8 mouse cellular contexts compared by ENCODE assay signal in genomic region chr17:26583606-26584005, GRCm38 (mm10). TPM values are rescaled to one million over a fixed set of nuclear protein-coding genes. Genes with fewer than 3 reads are reported as not detected.
DNase-seq lines count a peak whose midpoint lies in the region; ATAC-seq and TF ChIP-seq lines count a peak whose summit lies in the region.

No protein-coding gene starts in this region.

- WGBS in lung, embryonic 15.5 days, result 80% methylated on average over 6 of the region's 6 CpGs
- 54% methylated on average over 6 of the region's 6 CpGs for WGBS in lung, adult 2 months
- 95% methylated on average over 6 of the region's 6 CpGs for whole genome bisulfite sequencing in hindbrain, embryonic 15.5 days

- H3K79me2 ChIP-seq in myocyte (ENCODE audit: control insufficient read depth, insufficient read depth), result peaks cover 47% of the 10 kb centered on the region

- DNase-seq in adrenal gland, postnatal 14 days, result peak; percentile 43
- DNase-seq in adrenal gland, postnatal 10 days, result no peak
- no peak for DNase-seq in lung, adult 2 months
- no peak for DNase-seq in layer of hippocampus, postnatal 36 days
- no peak for DNase-seq in thymus, postnatal 10 days (ENCODE audit: low spot score in 2 of 2)

- no peak overlapping the region for H3K4me2 ChIP-seq in lung, embryonic 15.5 days
- H3K4me2 ChIP-seq in hindbrain, embryonic 15.5 days, result no peak overlapping the region
- peak overlapping the region; percentile 75 for H3K4me2 ChIP-seq in myocyte (ENCODE audit: low read depth)

- H3K9ac ChIP-seq in lung, embryonic 15.5 days, result no peak overlapping the region
- H3K9ac ChIP-seq in hindbrain, embryonic 15.5 days, result no peak overlapping the region

- no peak for TF ChIP-seq POLR2A in lung, adult 2 months (IDR thresholded peaks at IDR 0.05; ENCODE audit: borderline replicate concordance, extremely low read depth, low read depth, low read length)
- no peak for TF ChIP-seq POLR2A in myocyte (IDR thresholded peaks at IDR 0.05; ENCODE audit: insufficient read length, low read depth)

- no peaks in the 10 kb centered on the region for H3K27me3 ChIP-seq in lung, embryonic 15.5 days
- H3K27me3 ChIP-seq in hindbrain, embryonic 15.5 days, result no peaks in the 10 kb centered on the region
- H3K27me3 ChIP-seq in myocyte (ENCODE audit: control insufficient read depth, insufficient read depth, insufficient read length), result no peaks in the 10 kb centered on the region

- peak overlapping the region; percentile 91 for H3K27ac ChIP-seq in lung, embryonic 15.5 days
- H3K27ac ChIP-seq in hindbrain, embryonic 15.5 days (replicated peaks), result peak overlapping the region; percentile 59

- no peak overlapping the region for H3ac ChIP-seq in myocyte (ENCODE audit: control insufficient read depth, insufficient read length)

- H3K36me3 ChIP-seq in lung, embryonic 15.5 days, result no peaks in the 10 kb centered on the region; the same call in 1 of the 2 replicates
- no peaks in the 10 kb centered on the region for H3K36me3 ChIP-seq in hindbrain, embryonic 15.5 days
- H3K36me3 ChIP-seq in myocyte (ENCODE audit: control insufficient read depth, insufficient read depth), result no peaks in the 10 kb centered on the region

- ATAC-seq in lung, embryonic 15.5 days (ENCODE audit: borderline replicate concordance, extremely low read depth, low FRiP score, low TSS enrichment), result no peak
- ATAC-seq in hindbrain, embryonic 15.5 days (ENCODE audit: low FRiP score, low read depth), result no peak

- TF ChIP-seq CTCF in lung, adult 2 months (IDR thresholded peaks at IDR 0.05; ENCODE audit: insufficient read depth, low read length), result no peak

- H3K9me3 ChIP-seq in lung, embryonic 15.5 days, result no peaks in the 10 kb centered on the region
- no peaks in the 10 kb centered on the region for H3K9me3 ChIP-seq in hindbrain, embryonic 15.5 days

- H3K4me1 ChIP-seq in lung, embryonic 15.5 days, result peaks cover 41% of the 10 kb centered on the region
- H3K4me1 ChIP-seq in lung, adult 2 months (ENCODE audit: control insufficient read depth, insufficient read depth, low read length), result peaks cover 27% of the 10 kb centered on the region
- peaks cover 29% of the 10 kb centered on the region for H3K4me1 ChIP-seq in hindbrain, embryonic 15.5 days (replicated peaks)

- H3K4me3 ChIP-seq in lung, embryonic 15.5 days, result no peak overlapping the region
- H3K4me3 ChIP-seq in lung, adult 2 months (replicated peaks; ENCODE audit: extremely low read depth, low read depth, low read length), result no peak overlapping the region
- H3K4me3 ChIP-seq in hindbrain, embryonic 15.5 days, result no peak overlapping the region
- H3K4me3 ChIP-seq in myocyte, result no peak overlapping the region

TF ChIP-seq in myocyte, 11 proteins besides CTCF, POLR2A, EP300 and RAD21:
- TF ChIP-seq E2F4 (IDR thresholded peaks at IDR 0.05; ENCODE audit: insufficient read depth) (no peak), TCF12 (IDR thresholded peaks at IDR 0.05; ENCODE audit: insufficient read depth, poor library complexity, severe bottlenecking) (no peak), CEBPB (IDR thresholded peaks at IDR 0.05; ENCODE audit: insufficient read depth, poor library complexity, severe bottlenecking) (no peak), MYOD1 (IDR thresholded peaks at IDR 0.05; ENCODE audit: control insufficient read depth in 1 of 3, insufficient read length in 2 of 3, low read depth in 2 of 3) (no peak), TCF3 (IDR thresholded peaks at IDR 0.05; ENCODE audit: insufficient read length, low read depth) (no peak), SRF (IDR thresholded peaks at IDR 0.05; ENCODE audit: control insufficient read depth, insufficient read length, low read depth) (no peak)

RNA-seq across cellular contexts. Expression of gene Dusp1, which starts 21.7 kb away (rescaled TPM):
- 56.6 and 66.3 TPM in 2 replicates for total RNA-seq in adrenal gland, postnatal 14 days (2021)
- total RNA-seq in adrenal gland, postnatal 10 days (2021), result 10 to 100 TPM; 40.3 to 89.1 TPM
- 23.1 and 25.9 TPM in 2 replicates for polyA plus RNA-seq in lung, embryonic 15.5 days (2015; fragmentation: Nextera tagmentation; extraction: Ambion mirVana)
- polyA plus RNA-seq in lung, adult 2 months (2012; rRNA removed), result 233 and 359 TPM in 2 replicates
- 27.7 and 34.6 TPM in 2 replicates for polyA plus RNA-seq in hindbrain, embryonic 15.5 days (2015; fragmentation: Nextera tagmentation; extraction: Ambion mirVana)
- 11.6 TPM for polyA plus RNA-seq in myocyte (2012; fragmentation: generic; extraction: Trizol)
- total RNA-seq in layer of hippocampus, postnatal 36 days (2021), result 10 to 100 TPM; 17.1 to 19.3 TPM

RNA-seq across cellular contexts. Expression of gene Ergic1, which starts 22.3 kb away (rescaled TPM):
- 126 and 143 TPM in 2 replicates for total RNA-seq in adrenal gland, postnatal 14 days (2021)
- 100 to 1,000 TPM; 137 to 143 TPM for total RNA-seq in adrenal gland, postnatal 10 days (2021)
- 97.3 and 102 TPM in 2 replicates for polyA plus RNA-seq in lung, embryonic 15.5 days (2015; fragmentation: Nextera tagmentation; extraction: Ambion mirVana)
- 86.3 and 93.3 TPM in 2 replicates for polyA plus RNA-seq in lung, adult 2 months (2012; rRNA removed)
- polyA plus RNA-seq in hindbrain, embryonic 15.5 days (2015; fragmentation: Nextera tagmentation; extraction: Ambion mirVana), result 91.3 and 97.3 TPM in 2 replicates
- polyA plus RNA-seq in myocyte (2012; fragmentation: generic; extraction: Trizol), result 102 TPM
- total RNA-seq in layer of hippocampus, postnatal 36 days (2021), result 100 to 1,000 TPM; 115 to 119 TPM
